ENCODE assay signal across 8 mouse cellular contexts in the genomic region with DNA sequence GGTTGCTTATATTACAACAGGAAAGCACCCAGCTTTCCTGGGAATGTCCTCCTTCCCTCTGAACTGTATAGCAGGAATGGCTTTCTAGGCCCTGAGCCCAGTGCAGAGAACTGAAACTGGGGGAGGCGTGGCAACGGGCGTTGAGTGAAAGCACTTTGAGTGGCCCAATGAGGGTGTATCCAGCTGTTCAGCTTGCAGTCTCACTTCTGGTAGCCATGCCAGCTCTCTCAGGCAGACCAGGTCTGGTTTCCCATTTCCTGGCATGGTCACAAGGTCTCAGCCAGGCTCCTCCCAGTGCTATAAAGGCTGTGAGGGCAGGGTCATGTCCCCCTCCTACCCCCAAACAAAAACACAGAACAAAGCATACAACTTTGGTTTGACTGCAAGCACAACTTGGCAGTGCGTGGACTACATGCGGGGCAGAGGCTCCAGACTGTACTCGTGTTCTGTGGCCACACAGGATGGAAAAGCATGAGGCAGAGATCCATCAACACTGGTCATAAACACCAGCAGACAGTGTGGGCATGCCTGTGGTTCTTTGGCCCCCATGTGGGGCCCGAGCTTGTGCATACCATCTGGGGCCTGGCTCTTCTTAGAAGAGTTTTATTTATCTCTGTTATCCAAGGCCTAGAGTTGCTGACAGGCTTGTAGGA.
DNase-seq lines count a peak whose midpoint lies in the region; ATAC-seq and TF ChIP-seq lines count a peak whose summit lies in the region.
"Had no signal": no experiment of that assay in that cellular context is flagged by ENCODE, and none has a peak within 500 bp of the region (broad histone marks: within the 10 kb centered on the region; RNA-seq: fewer than 3 reads in every experiment).

No protein-coding gene starts in this region.

- H3K27ac ChIP-seq in limb, embryonic 14.5 days (replicated peaks; ENCODE audit: low read depth, low read length) = no peak overlapping the region; the same call in 1 of the 2 replicates
- H3K27ac ChIP-seq in stomach, postnatal 0 days (replicated peaks) = peak overlapping the region; percentile 14; the same call in 1 of the 2 replicates
- H3K27ac ChIP-seq: macrophage had no signal

- H3K36me3 ChIP-seq in limb, embryonic 14.5 days (ENCODE audit: control insufficient read depth, insufficient read depth, low read length) = no peaks in the 10 kb centered on the region
- H3K36me3 ChIP-seq in stomach, postnatal 0 days (ENCODE audit: control insufficient read depth, insufficient read depth, low read length) = no peaks in the 10 kb centered on the region

- intact Hi-C loops in left cerebral cortex, postnatal 4 days (cut with DNase I) = loop anchor here (10.0 kb wide), 1 partner anchor 271 kb away; no protein-coding TSS in a partner anchor

- H3K4me1 ChIP-seq in limb, embryonic 14.5 days (ENCODE audit: control insufficient read depth, insufficient read depth, low read length) = peaks cover 20% of the 10 kb centered on the region
- no peaks in the 10 kb centered on the region for H3K4me1 ChIP-seq in stomach, postnatal 0 days (replicated peaks; ENCODE audit: control insufficient read depth, insufficient read depth)

- peak; percentile 54 for ATAC-seq in limb, embryonic 14.5 days (ENCODE audit: low FRiP score, low read depth)
- peak; percentile 51; the same call in 1 of the 2 replicates for ATAC-seq in stomach, postnatal 0 days (ENCODE audit: low FRiP score, low TSS enrichment)

- no peak for TF ChIP-seq POLR2A in limb, embryonic 14.5 days (IDR thresholded peaks at IDR 0.05; ENCODE audit: borderline replicate concordance, extremely low read depth, insufficient read depth, insufficient read length)

- no peak overlapping the region for H3K4me2 ChIP-seq in limb, embryonic 14.5 days (replicated peaks; ENCODE audit: low read depth, low read length, severe bottlenecking)
- H3K4me2 ChIP-seq in stomach, postnatal 0 days (replicated peaks; ENCODE audit: low read depth) = no peak overlapping the region

- 54% methylated on average over 7 of the region's 7 CpGs for whole genome bisulfite sequencing in limb, embryonic 14.5 days
- WGBS in stomach, postnatal 0 days = 64% methylated on average over 7 of the region's 7 CpGs

- H3K9ac ChIP-seq in limb, embryonic 14.5 days (ENCODE audit: low read depth, low read length, severe bottlenecking) = no peak overlapping the region
- no peak overlapping the region for H3K9ac ChIP-seq in stomach, postnatal 0 days (ENCODE audit: low read length)

- no peak overlapping the region for H3K4me3 ChIP-seq in limb, embryonic 14.5 days (replicated peaks; ENCODE audit: low read length)
- no peak overlapping the region for H3K4me3 ChIP-seq in stomach, postnatal 0 days (ENCODE audit: low read depth, low read length)

- no peaks in the 10 kb centered on the region for H3K27me3 ChIP-seq in limb, embryonic 14.5 days (ENCODE audit: control insufficient read depth, insufficient read depth, low read length)
- no peaks in the 10 kb centered on the region for H3K27me3 ChIP-seq in stomach, postnatal 0 days (ENCODE audit: control insufficient read depth, insufficient read depth, low read length)

- TF ChIP-seq EP300 in stomach, postnatal 0 days (optimal IDR thresholded peaks at IDR 0.05) = no peak

- peak; percentile 31 for DNase-seq in ovary, postnatal 36 days (ENCODE audit: low spot score)
- no peak for DNase-seq in ovary, postnatal 10 days (ENCODE audit: low spot score)
- peak; percentile 60 for DNase-seq in fibroblast of lung, adult 2 months (ENCODE audit: low read depth)
- DNase-seq in limb, embryonic 14.5 days (ENCODE audit: low spot score) = peak; percentile 62
- peak; percentile 39 for DNase-seq in stomach, postnatal 0 days (ENCODE audit: low spot score)
- DNase-seq in left cerebral cortex, postnatal 4 days = no peak
- DNase-seq in right cerebral cortex, postnatal 36 days (ENCODE audit: low spot score in 2 of 2) = no peak

- no peak for TF ChIP-seq CTCF in stomach, postnatal 0 days (IDR thresholded peaks at IDR 0.05; ENCODE audit: low read depth)

- H3K9me3 ChIP-seq in limb, embryonic 14.5 days (ENCODE audit: control insufficient read depth, low read length) = no peaks in the 10 kb centered on the region
- H3K9me3 ChIP-seq in stomach, postnatal 0 days (ENCODE audit: control insufficient read depth, low read length) = no peaks in the 10 kb centered on the region

Comparison
In these comparisons a context has a peak if more than half of its experiments do, and no peak if none do; other contexts are left out.
1. DNase-seq: peak in ovary, postnatal 36 days (single experiment), fibroblast of lung, adult 2 months (single experiment), limb, embryonic 14.5 days (single experiment) and stomach, postnatal 0 days (single experiment); none in ovary, postnatal 10 days (single experiment), left cerebral cortex, postnatal 4 days (single experiment) and right cerebral cortex, postnatal 36 days (0 of 2).